Mouse (Mus musculus) embryonic facial prominence, embryonic 14.5 days (tissue): ENCODE data around the gene Cntn2. TPM values are rescaled to one million over a fixed set of nuclear protein-coding genes. Genes with fewer than 3 reads are reported as not detected.
"Not testable (repeated sequence)": the region's sequence is repeated elsewhere in the genome, so short reads cannot be mapped to it uniquely, and the experiment has no call there.

Source experiments
- ATAC-seq: fragments of 200-750 bp; cut with Nextera tagmentation; 2 replicates; pipeline ENCODE4 v1.8.0; 2017; ENCODE audit warnings: low read depth, moderate number of reproducible peaks, moderate TSS enrichment
- DNase-seq: peaks from one replicate; pipeline ENCODE4 v3.0.0-alpha.2; 2015; ENCODE audit warnings: low spot score
- H3K27ac ChIP-seq: fragments of 300-500 bp; sonication (generic); replicated peaks from 2 replicates; pipeline ENCODE4 v1.5.1; 2014; ENCODE audit warnings: low read depth, mild to moderate bottlenecking, low read length, moderate library complexity
- H3K27me3 ChIP-seq: fragments of 300-500 bp; sonication (generic); replicated peaks from 2 replicates; pipeline ENCODE4 v1.6.1; 2014; ENCODE audit warnings: low read length; ENCODE audit not compliant: control insufficient read depth, insufficient read depth
- H3K36me3 ChIP-seq: fragments of 300-500 bp; sonication (generic); 2 replicates; pipeline ENCODE4 v1.6.1; 2014; ENCODE audit warnings: low read length, mixed read lengths; ENCODE audit not compliant: control insufficient read depth, insufficient read depth
- H3K4me1 ChIP-seq: fragments of 300-500 bp; sonication (generic); 2 replicates; pipeline ENCODE4 v1.6.1; 2014; ENCODE audit warnings: antibody characterized with exemption, low read length; ENCODE audit not compliant: control insufficient read depth, insufficient read depth
- H3K4me2 ChIP-seq: fragments of 300-500 bp; sonication (generic); 2 replicates; pipeline ENCODE4 v1.6.1; 2014; ENCODE audit warnings: low read depth, mild to moderate bottlenecking, low read length, moderate library complexity, mixed read lengths
- H3K4me3 ChIP-seq: fragments of 300-500 bp; sonication (generic); 2 replicates; pipeline ENCODE4 v1.5.1; 2014; ENCODE audit warnings: low read depth, mild to moderate bottlenecking, low read length
- H3K9ac ChIP-seq: fragments of 300-500 bp; sonication (generic); 2 replicates; pipeline ENCODE4 v1.6.1; 2014; ENCODE audit warnings: low read depth, mild to moderate bottlenecking, low read length, moderate library complexity, mixed read lengths
- H3K9me3 ChIP-seq: fragments of 300-500 bp; sonication (generic); 2 replicates; pipeline ENCODE4 v1.6.1; 2016; ENCODE audit warnings: low read length; ENCODE audit not compliant: control insufficient read depth
- WGBS: fragments of 180-500 bp; shearing (Covaris S2); extraction: QIAGEN DNeasy Blood & Tissue Kit; methylation state at CpG from one replicate; pipeline ENCODE4 v1.1.7; 2014; 5-methylcytosine and 5-hydroxymethylcytosine counted together
- polyA plus RNA-seq: library from polyadenylated mRNA; unstranded; fragments of >200 nt; fragmentation: Nextera tagmentation; extraction: Ambion mirVana; gene quantifications from 2 replicates; pipeline ENCODE4 v1.2.1, GENCODE M21; 2014

Gene Cntn2
- polyA plus RNA-seq, 1 experiment from 2014 or later, result 3.6 TPM

DNA sequence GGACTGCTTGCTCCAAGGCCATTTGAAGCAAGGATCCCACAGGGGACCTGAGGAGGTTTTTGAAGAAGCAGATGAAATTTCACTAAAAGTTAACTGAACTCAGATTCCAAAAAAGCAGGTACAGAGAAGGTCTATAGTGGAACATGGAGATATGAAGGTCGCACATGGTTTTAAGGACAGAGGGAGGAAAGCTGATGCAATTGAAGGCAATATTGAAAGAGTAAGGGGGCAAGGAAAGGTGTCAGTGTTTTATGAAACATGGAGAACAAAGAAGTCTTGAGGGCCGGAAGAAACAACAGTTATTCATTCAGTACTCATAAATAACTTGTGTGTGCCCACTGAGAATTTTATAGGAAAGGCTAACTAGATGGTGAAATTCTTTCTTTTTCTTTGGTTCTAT is 61.4 kb downstream of the Cntn2 start:
- DNase-seq (no peak), ATAC-seq (no peak)
- H3K9me3 ChIP-seq, result no peaks in the 10 kb centered on the region
- 95% methylated on average over 2 of the region's 2 CpGs for WGBS
- no peak overlapping the region for H3K9ac ChIP-seq
- H3K4me1 ChIP-seq, result peaks cover 11% of the 10 kb centered on the region
- H3K4me2 ChIP-seq, result no peak overlapping the region
- H3K4me3 ChIP-seq, result no peak overlapping the region
- H3K36me3 ChIP-seq, result peaks cover 21% of the 10 kb centered on the region
- no peaks in the 10 kb centered on the region for H3K27me3 ChIP-seq
- H3K27ac ChIP-seq, result no peak overlapping the region

DNA sequence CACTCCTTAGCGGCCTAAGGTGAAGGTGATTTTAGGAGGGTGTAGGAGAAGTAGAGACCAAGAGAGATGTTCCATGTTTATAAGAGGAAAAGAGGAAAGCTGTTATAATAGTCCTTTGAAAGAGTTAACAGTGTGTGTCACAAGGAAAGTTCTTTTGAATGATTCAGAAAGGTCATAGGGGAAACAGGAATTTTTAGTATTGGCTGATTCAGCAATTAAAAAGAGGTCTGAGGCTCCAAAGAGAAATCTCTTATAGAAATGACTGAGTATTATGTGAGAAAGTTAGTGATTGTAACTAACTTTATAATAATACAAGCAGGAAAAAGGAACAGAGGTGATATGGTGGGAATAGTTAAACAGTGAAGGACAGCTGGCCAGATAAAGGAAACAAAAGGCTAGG is 63.6 kb downstream of the Cntn2 start:
- no peak overlapping the region for H3K27ac ChIP-seq
- H3K9ac ChIP-seq, result no peak overlapping the region
- H3K4me1 ChIP-seq, result peaks cover 18% of the 10 kb centered on the region
- WGBS, result 70% methylated on average over 1 of the region's 1 CpGs
- H3K36me3 ChIP-seq, result peaks cover under 1% of the 10 kb centered on the region; the same call in 1 of the 2 replicates
- no peaks in the 10 kb centered on the region for H3K9me3 ChIP-seq
- H3K27me3 ChIP-seq, result no peaks in the 10 kb centered on the region
- no peak for DNase-seq
- ATAC-seq, result no peak
- no peak overlapping the region for H3K4me2 ChIP-seq
- no peak overlapping the region for H3K4me3 ChIP-seq

DNA sequence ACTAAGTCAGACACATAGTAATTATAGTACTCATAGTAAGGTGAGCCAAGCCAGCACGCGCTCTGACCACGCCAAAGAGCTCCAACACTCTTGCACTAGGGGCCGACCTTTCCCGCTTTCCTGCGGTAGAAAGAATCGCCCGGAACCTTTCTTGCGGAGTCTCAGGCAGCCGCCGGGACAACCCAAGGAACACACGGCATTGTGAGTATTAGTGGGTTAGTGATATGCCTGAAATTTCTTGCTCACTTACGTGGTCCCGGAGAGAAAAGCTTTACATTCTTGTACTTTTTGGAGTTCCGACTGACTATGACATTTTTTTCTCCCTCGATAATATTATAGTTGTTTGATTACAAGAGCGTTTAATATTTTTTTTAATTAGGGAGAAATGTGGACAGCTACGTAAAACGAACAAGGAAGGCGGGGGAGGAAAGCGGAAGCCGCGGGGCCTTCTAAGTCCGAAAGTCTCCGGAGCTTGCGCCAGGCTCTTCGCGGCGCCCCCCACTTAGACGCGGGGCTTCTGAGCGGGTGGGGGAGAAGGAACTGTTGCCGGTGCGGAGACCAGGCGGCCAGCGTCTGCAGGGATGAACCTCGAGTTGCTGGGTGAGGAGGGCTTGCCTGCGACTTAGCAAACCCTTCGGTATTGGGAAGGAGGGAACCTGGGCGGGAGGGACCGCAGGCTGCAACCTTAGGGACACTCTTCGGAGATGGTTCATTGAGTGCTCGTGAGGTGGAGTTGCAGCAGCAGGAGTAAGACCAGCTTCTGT is 65.9 kb downstream of the Cntn2 start, which contains the start of gene Rbbp5:
Rbbp5 (plus strand) TSS at position 438 of the 764 bp plus-strand sequence.
- ATAC-seq (peak; percentile 93), DNase-seq (peak; percentile 95)
- H3K36me3 ChIP-seq, result no peaks in the 10 kb centered on the region
- H3K4me3 ChIP-seq, result peak within 1 kb of the TSS; percentile 61
- WGBS, result under 1% methylated on average over 43 of the region's 43 CpGs
- peaks cover 18% of the 10 kb centered on the region for H3K4me1 ChIP-seq
- H3K9ac ChIP-seq, result peak within 1 kb of the TSS; percentile 84
- no peaks in the 10 kb centered on the region for H3K9me3 ChIP-seq
- H3K4me2 ChIP-seq, result peak within 1 kb of the TSS; percentile 85
- peak within 1 kb of the TSS; percentile 35 for H3K27ac ChIP-seq
- no peaks in the 10 kb centered on the region for H3K27me3 ChIP-seq

DNA sequence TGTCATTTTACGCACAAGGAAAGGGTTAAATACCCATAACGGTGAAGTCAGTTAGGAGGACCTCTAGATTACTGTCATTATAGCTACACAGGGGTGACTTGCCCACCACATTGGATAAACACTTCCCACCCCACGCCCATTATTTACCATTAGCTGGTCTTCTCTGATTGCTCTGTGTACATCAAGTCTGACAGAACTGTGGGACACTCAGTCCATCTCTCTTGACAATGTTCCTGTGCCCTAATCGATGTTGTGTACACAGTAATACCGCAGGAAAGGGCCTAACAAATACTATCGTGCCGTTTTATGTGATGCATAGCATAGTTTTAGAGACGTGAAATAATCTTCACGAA is 66.5 kb downstream of the Cntn2 start:
- ATAC-seq, result peak; percentile 53
- peak overlapping the region; percentile 61 for H3K4me3 ChIP-seq
- peaks cover 18% of the 10 kb centered on the region for H3K4me1 ChIP-seq
- no peaks in the 10 kb centered on the region for H3K36me3 ChIP-seq
- peak overlapping the region; percentile 84 for H3K9ac ChIP-seq
- H3K9me3 ChIP-seq, result no peaks in the 10 kb centered on the region
- no peaks in the 10 kb centered on the region for H3K27me3 ChIP-seq
- peak overlapping the region; percentile 35 for H3K27ac ChIP-seq
- WGBS, result 4% methylated on average over 9 of the region's 9 CpGs
- peak overlapping the region; percentile 85 for H3K4me2 ChIP-seq
- DNase-seq, result peak; percentile 7

DNA sequence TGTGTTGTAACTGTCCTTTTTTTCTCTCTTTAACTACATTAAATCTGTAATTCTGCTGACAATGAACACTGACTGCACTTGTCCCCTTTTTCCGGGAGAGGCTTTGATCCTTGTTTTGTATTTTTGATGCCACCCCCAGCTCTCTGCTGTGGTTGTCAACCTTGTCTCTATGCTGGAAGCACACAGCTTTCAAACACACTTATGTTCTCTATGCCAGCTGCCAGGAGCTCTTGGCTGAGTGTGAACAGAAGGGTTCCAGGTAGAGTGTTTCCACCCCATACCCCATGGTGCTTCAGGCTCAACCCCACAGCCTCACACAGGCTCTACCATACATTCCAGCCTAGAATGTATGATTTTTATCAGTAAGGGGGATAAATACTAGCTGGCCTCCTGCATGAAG is 68.6 kb downstream of the Cntn2 start:
- Histone ChIP-seq H3K36me3 (no peaks in the 10 kb centered on the region), H3K4me3 (no peak overlapping the region), H3K9ac (no peak overlapping the region), H3K27me3 (no peaks in the 10 kb centered on the region), H3K4me2 (no peak overlapping the region), H3K9me3 (no peaks in the 10 kb centered on the region), H3K4me1 (peaks cover 18% of the 10 kb centered on the region), H3K27ac (no peak overlapping the region)
- no peak for DNase-seq
- ATAC-seq, result no peak
- 70% methylated on average over 1 of the region's 1 CpGs for WGBS

DNA sequence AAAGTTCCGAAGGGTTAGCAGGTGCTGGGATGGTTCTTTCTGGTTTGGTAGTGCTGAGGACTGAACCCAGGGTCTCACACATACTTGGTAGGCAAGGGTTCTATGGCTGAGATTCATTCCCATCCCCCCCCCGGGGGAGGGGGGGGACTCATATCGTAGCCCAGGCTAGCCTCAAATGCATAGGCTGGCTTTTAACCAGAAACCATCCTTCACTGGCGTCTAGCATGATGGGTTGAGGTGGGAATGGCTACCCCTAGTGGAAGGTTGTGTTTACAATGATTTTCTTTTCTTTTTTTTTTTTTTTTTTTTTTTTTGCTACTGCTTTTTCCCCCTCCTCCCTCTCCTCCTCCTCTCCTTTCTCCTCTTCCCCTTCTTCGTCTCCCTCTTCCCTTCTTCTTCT is 70.5 kb downstream of the Cntn2 start:
- Histone ChIP-seq H3K27ac (no peak overlapping the region), H3K4me3 (no peak overlapping the region), H3K27me3 (no peaks in the 10 kb centered on the region), H3K9ac (no peak overlapping the region), H3K4me1 (peaks cover 7% of the 10 kb centered on the region), H3K36me3 (no peaks in the 10 kb centered on the region), H3K9me3 (no peaks in the 10 kb centered on the region), H3K4me2 (no peak overlapping the region)
- 49% methylated on average over 5 of the region's 5 CpGs for WGBS
- peak; percentile 28 for DNase-seq
- ATAC-seq, result no peak

DNA sequence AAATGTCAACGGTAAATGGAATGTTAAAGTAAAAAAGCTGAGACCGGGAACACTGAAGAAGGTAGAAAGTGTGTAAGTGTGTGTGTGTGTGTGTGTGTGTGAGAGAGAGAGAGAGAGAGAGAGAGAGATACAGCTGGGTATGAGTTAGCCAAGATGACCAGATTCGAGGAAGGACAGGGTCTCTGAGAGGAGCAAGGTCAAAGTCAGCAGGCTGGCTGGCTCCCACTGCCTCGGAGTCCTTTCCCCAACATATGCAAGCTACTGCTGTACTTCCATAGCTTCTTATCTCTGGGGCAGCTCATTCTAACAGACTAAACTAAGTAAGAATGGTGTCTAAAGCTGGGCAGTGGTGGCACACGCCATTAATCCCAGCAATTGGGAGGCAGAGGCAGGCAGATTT is 71.6 kb downstream of the Cntn2 start:
- H3K9ac ChIP-seq, result no peak overlapping the region
- H3K27me3 ChIP-seq, result no peaks in the 10 kb centered on the region
- no peak for DNase-seq
- H3K4me3 ChIP-seq, result no peak overlapping the region
- no peak overlapping the region for H3K4me2 ChIP-seq
- H3K27ac ChIP-seq, result no peak overlapping the region
- WGBS, result 95% methylated on average over 5 of the region's 5 CpGs
- no peaks in the 10 kb centered on the region for H3K9me3 ChIP-seq
- H3K36me3 ChIP-seq, result peaks cover 8% of the 10 kb centered on the region
- ATAC-seq, result no peak
- peaks cover 7% of the 10 kb centered on the region for H3K4me1 ChIP-seq

DNA sequence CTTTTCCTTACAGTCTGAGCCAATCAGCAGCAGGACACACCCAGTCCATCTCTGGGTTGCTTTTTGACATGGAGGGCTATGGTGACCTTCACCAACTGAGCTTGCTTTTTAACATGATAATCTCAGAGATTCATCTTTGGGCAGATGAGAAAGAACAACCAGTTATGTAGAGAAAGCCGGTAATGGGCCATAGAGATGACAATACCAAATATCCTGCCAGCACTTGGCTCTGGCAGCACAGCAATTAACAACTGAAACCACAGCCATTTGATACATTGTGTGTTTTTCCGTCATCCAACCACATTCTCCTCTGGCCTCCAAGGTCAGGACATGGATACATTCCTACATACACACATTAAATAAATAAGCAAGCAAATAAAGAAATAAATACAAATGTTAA is 72.0 kb downstream of the Cntn2 start:
- no peak overlapping the region for H3K4me2 ChIP-seq
- H3K4me1 ChIP-seq, result peaks cover 3% of the 10 kb centered on the region
- H3K9me3 ChIP-seq, result no peaks in the 10 kb centered on the region
- peaks cover 12% of the 10 kb centered on the region for H3K36me3 ChIP-seq
- H3K27ac ChIP-seq, result no peak overlapping the region
- H3K27me3 ChIP-seq, result no peaks in the 10 kb centered on the region
- H3K4me3 ChIP-seq, result no peak overlapping the region
- no peak for ATAC-seq
- 80% methylated on average over 2 of the region's 2 CpGs for WGBS
- no peak for DNase-seq
- H3K9ac ChIP-seq, result no peak overlapping the region

DNA sequence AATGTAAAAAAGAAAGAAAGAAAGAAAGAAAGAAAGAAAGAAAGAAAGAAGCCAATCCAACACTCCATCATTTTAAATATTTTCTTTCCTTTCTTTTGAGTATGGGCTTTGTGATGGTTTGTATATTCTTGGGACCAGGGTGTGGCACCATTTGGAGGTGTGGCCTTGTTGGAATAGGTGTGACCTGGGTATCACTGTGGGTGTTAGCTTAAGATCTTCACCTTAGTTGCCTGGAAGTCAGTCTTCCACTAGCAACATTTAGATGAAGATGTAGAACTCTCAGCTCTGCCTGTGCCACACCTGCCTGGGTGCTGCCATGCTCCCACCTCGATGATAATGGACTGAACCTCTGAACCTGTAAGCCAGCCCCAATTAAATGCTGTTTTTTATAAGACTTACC is 73.0 kb downstream of the Cntn2 start:
- not testable (repeated sequence) for ATAC-seq, H3K4me3 ChIP-seq, H3K27ac ChIP-seq, DNase-seq, H3K9ac ChIP-seq, H3K9me3 ChIP-seq, H3K4me2 ChIP-seq, H3K4me1 ChIP-seq, H3K27me3 ChIP-seq
- WGBS, result 86% methylated on average over 1 of the region's 1 CpGs
- H3K36me3 ChIP-seq, result peaks cover 20% of the 10 kb centered on the region
